Mouse (Mus musculus): ENCODE data around the gene Sacs. TPM values are rescaled to one million over a fixed set of nuclear protein-coding genes. Genes with fewer than 3 reads are reported as not detected.
A peak's percentile ranks its signal among the peaks of the same experiment; 100 is the strongest.

The Sacs gene
- 1.4 and 1.9 TPM in 2 replicates for polyA plus RNA-seq (2012; rRNA removed)
- 1.5 and 1.8 TPM in 2 replicates for polyA plus RNA-seq (2014; fragmentation: Nextera tagmentation; extraction: Ambion mirVana)

DNA sequence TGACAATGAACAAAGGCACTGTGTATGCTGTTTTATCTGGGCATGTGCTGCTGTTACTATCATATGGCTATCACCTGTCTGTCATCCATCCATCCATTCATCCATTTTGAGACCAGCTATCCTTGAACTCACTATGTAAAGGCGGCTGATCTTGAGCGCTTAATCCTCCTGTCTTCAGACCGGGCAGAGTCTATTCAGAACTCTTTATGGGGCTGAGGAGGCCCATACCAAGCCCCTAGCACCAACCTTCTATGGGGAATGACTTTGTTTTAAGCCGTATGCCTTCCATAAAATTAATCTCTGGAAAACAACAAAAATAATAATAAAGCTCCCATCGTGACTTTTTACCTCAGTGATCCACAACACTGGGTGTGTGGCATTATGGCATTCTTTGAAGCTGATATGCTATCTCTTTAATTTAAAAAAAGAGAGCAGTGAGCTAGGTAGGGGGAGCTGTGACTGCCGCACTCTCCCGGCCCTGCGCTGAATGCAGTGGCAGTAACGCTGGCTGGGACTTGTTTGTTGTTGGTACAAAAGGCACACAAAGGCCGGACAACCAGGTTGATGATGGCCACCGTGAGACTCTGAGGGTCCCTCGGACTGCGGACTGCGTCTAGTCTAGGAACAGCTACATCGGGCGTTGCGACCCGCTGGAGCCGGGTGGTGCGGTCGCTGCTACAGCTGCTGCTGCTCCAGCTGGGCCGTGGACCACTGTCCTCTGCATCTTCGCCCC lies at the start of gene Sacs:
Gene Sacs (plus strand): TSS at position 464 of the 733 bp plus-strand sequence.
- Histone ChIP-seq H3K36me3 (replicated peaks; ENCODE audit: control insufficient read depth, insufficient read depth, low read depth) (no peaks in the 10 kb centered on the region), H3K27ac (no peak within 1 kb of the TSS), H3K4me1 (replicated peaks; ENCODE audit: control insufficient read depth in 2 of 2, insufficient read depth in 2 of 2, low read length in 1 of 2) (no peaks in the 10 kb centered on the region), H3K27me3 (ENCODE audit: control insufficient read depth, insufficient read depth, low read length) (peaks cover 11% of the 10 kb centered on the region), H3K4me2 (ENCODE audit: low read depth) (peak within 1 kb of the TSS; percentile 42), H3K9ac (replicated peaks) (no peak within 1 kb of the TSS), H3K4me3 (ENCODE audit: insufficient read depth in 1 of 2, low read depth in 2 of 2, low read length in 2 of 2) (peak within 1 kb of the TSS; percentile 23 to 43; a peak in 3 of 4 replicates), H3K9me3 (ENCODE audit: control insufficient read depth, low read length) (no peaks in the 10 kb centered on the region)
- ATAC-seq (ENCODE audit: insufficient read depth) (no peak), DNase-seq (ENCODE audit: low read depth in 3 of 3, low spot score in 3 of 3) (no peak)
- no peak for TF ChIP-seq CTCF (IDR thresholded peaks at IDR 0.05; ENCODE audit: low read depth)
- 12% methylated on average over 23 of the region's 23 CpGs for WGBS (ENCODE audit: insufficient replicate concordance)

GRCm38 (mm10) chr14:61090955-61091354 lies 47.3 kb upstream of the Sacs start:
- H3K9ac ChIP-seq (replicated peaks), result no peak overlapping the region
- no peaks in the 10 kb centered on the region for H3K27me3 ChIP-seq (ENCODE audit: control insufficient read depth, insufficient read depth, low read length)
- DNase-seq (ENCODE audit: low read depth in 3 of 3, low spot score in 3 of 3), result no peak
- H3K27ac ChIP-seq, result no peak overlapping the region
- H3K4me1 ChIP-seq (replicated peaks; ENCODE audit: control insufficient read depth in 2 of 2, insufficient read depth in 2 of 2, low read length in 1 of 2), result no peaks in the 10 kb centered on the region
- H3K4me2 ChIP-seq (ENCODE audit: low read depth), result no peak overlapping the region
- H3K36me3 ChIP-seq (replicated peaks; ENCODE audit: control insufficient read depth, insufficient read depth, low read depth), result no peaks in the 10 kb centered on the region
- H3K9me3 ChIP-seq (ENCODE audit: control insufficient read depth, low read length), result no peaks in the 10 kb centered on the region
- ATAC-seq (ENCODE audit: insufficient read depth), result no peak
- H3K4me3 ChIP-seq (ENCODE audit: insufficient read depth in 1 of 2, low read depth in 2 of 2, low read length in 2 of 2), result no peak overlapping the region
- TF ChIP-seq EP300 (IDR thresholded peaks at IDR 0.05; ENCODE audit: low read depth) (no peak), CTCF (IDR thresholded peaks at IDR 0.05; ENCODE audit: low read depth) (no peak)
- 46% methylated on average over 5 of the region's 5 CpGs for WGBS (ENCODE audit: insufficient replicate concordance)

- Histone ChIP-seq H3K27ac (no peak overlapping the region), H3K36me3 (replicated peaks; ENCODE audit: control insufficient read depth, insufficient read depth, low read depth) (no peaks in the 10 kb centered on the region), H3K9me3 (ENCODE audit: control insufficient read depth, low read length) (no peaks in the 10 kb centered on the region), H3K4me3 (ENCODE audit: insufficient read depth in 1 of 2, low read depth in 2 of 2, low read length in 2 of 2) (no peak overlapping the region), H3K4me1 (replicated peaks; ENCODE audit: control insufficient read depth in 2 of 2, insufficient read depth in 2 of 2, low read length in 1 of 2) (no peaks in the 10 kb centered on the region), H3K4me2 (ENCODE audit: low read depth) (no peak overlapping the region), H3K27me3 (ENCODE audit: control insufficient read depth, insufficient read depth, low read length) (no peaks in the 10 kb centered on the region), H3K9ac (replicated peaks) (no peak overlapping the region)
- ATAC-seq (ENCODE audit: insufficient read depth) (no peak), DNase-seq (ENCODE audit: low read depth in 3 of 3, low spot score in 3 of 3) (no peak)
- TF ChIP-seq EP300 (IDR thresholded peaks at IDR 0.05; ENCODE audit: low read depth) (no peak), CTCF (IDR thresholded peaks at IDR 0.05; ENCODE audit: low read depth) (no peak)
- 61% methylated on average over 3 of the region's 3 CpGs for WGBS (ENCODE audit: insufficient replicate concordance)
Measured at GRCm38 (mm10) chr14:61092073-61092472, 46.2 kb upstream of the Sacs start.

DNA sequence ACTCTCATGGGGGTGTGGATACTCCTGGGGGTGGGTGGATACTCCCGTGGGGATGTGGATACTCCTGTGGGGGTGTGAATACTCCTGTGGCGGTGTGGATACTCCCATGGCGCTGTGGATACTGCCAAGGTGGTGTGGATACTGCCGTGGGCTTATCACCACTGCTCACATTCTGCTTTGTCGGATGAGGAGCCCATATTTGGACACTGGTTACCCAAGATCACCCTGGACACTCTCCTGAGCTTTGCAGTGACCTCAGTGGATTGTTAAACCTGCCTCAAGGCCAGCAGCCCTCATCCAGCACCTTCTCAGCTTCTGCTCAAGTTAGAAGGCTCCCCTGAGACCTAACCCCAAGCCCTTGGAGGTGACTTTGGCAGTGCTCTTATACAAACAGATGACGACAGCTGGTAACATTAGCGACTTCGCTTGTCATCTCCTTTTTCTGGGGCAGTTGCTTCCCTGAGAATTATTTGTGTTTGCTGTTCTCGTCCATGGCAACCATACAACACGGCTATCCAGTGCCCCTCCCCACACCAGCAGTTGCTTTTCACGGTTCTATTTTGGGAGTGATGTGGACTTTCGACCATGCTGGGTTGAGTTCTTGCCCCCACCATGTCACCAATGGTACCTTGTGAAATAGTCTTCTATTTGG lies 40.2 kb upstream of the Sacs start:
- no peak overlapping the region for H3K4me2 ChIP-seq (ENCODE audit: low read depth)
- peak; percentile 48; the same call in 1 of the 2 replicates for ATAC-seq (ENCODE audit: insufficient read depth)
- H3K9ac ChIP-seq (replicated peaks), result no peak overlapping the region
- no peaks in the 10 kb centered on the region for H3K27me3 ChIP-seq (ENCODE audit: control insufficient read depth, insufficient read depth, low read length)
- H3K4me3 ChIP-seq (ENCODE audit: insufficient read depth in 1 of 2, low read depth in 2 of 2, low read length in 2 of 2), result no peak overlapping the region
- 0 out of 4 replicates have a peak, but pooled peaks cover 0 to 2% of the 10 kb centered on the region in 2 experiments for H3K4me1 ChIP-seq (replicated peaks; ENCODE audit: control insufficient read depth in 2 of 2, insufficient read depth in 2 of 2, low read length in 1 of 2)
- no peak overlapping the region for H3K27ac ChIP-seq
- 55% methylated on average over 12 of the region's 12 CpGs for WGBS (ENCODE audit: insufficient replicate concordance)
- no peaks in the 10 kb centered on the region for H3K9me3 ChIP-seq (ENCODE audit: control insufficient read depth, low read length)
- peak; percentile 2 to 25 (median 9) for DNase-seq (ENCODE audit: low read depth in 3 of 3, low spot score in 3 of 3)
- H3K36me3 ChIP-seq (replicated peaks; ENCODE audit: control insufficient read depth, insufficient read depth, low read depth), result no peaks in the 10 kb centered on the region
- TF ChIP-seq CTCF (IDR thresholded peaks at IDR 0.05; ENCODE audit: low read depth), result no peak
- TF ChIP-seq EP300 (IDR thresholded peaks at IDR 0.05; ENCODE audit: low read depth), result no peak

DNA sequence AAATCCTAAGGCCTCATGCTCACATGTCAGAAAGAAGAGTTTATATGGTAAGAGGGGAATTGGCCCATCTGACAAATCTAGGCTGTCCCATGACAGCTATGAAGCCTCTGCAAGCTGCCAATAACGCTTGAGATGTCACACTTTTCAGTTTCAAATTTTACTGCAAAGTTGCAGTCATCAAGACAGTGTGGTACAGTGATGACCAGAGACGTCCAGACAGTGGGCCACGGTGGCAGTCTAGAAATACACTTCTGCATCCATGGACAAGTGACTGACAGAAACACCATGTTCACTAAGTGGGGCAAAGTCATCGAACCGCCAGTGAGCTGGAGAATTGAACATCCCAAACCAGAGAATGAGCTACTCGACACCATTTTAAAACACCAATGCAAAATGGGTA lies 37.5 kb upstream of the Sacs start:
- Histone ChIP-seq H3K9ac (replicated peaks) (no peak overlapping the region), H3K4me3 (ENCODE audit: insufficient read depth in 1 of 2, low read depth in 2 of 2, low read length in 2 of 2) (no peak overlapping the region), H3K36me3 (replicated peaks; ENCODE audit: control insufficient read depth, insufficient read depth, low read depth) (no peaks in the 10 kb centered on the region), H3K4me2 (ENCODE audit: low read depth) (no peak overlapping the region), H3K9me3 (ENCODE audit: control insufficient read depth, low read length) (no peaks in the 10 kb centered on the region), H3K27me3 (ENCODE audit: control insufficient read depth, insufficient read depth, low read length) (no peaks in the 10 kb centered on the region), H3K27ac (no peak overlapping the region), H3K4me1 (replicated peaks; ENCODE audit: control insufficient read depth in 2 of 2, insufficient read depth in 2 of 2, low read length in 1 of 2) (0 out of 4 replicates have a peak, but pooled peaks cover 0 to 2% of the 10 kb centered on the region in 2 experiments)
- DNase-seq (ENCODE audit: low read depth in 3 of 3, low spot score in 3 of 3) (no peak), ATAC-seq (ENCODE audit: insufficient read depth) (no peak)
- TF ChIP-seq EP300 (IDR thresholded peaks at IDR 0.05; ENCODE audit: low read depth) (no peak), CTCF (IDR thresholded peaks at IDR 0.05; ENCODE audit: low read depth) (no peak)
- 60% methylated on average over 6 of the region's 6 CpGs for WGBS (ENCODE audit: insufficient replicate concordance)

Measured in liver, embryonic 14.5 days (tissue).